Mouse (Mus musculus): Measurements from ENCODE around the gene Hs6st1.

DNA sequence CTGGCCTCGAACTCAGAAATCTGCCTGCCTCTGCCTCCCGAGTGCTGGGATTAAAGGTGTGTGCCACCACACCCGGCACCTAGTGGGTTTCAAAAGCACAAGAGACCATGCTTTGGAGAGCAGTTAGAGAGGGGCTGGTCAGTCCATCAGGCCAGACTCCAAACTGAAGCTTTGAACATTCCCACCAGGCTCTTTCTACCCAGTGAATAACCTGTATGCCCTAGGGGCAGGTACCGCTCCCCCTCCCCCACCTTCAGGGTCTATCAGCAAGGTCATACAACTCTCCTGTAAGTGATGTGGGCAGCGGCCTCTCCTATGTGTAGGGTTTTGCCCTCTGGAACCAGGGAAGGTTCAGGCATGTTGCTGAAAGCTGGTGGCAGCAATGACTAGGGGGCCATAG is 6.0 kb downstream of the Hs6st1 start:
- no peak for TF ChIP-seq CTCF (IDR thresholded peaks at IDR 0.05; ENCODE audit: low read depth)
- TF ChIP-seq EP300 (IDR thresholded peaks at IDR 0.05; ENCODE audit: low read depth) = no peak

Data from heart, postnatal 0 days (tissue).